ENCODE assay signal across 19 mouse cellular contexts in genomic region chr3:139198412-139198811, GRCm38 (mm10). TPM values are rescaled to one million over a fixed set of nuclear protein-coding genes. Genes with fewer than 3 reads are reported as not detected.
"Had no signal": no experiment of that assay in that cellular context is flagged by ENCODE, and none has a peak within 500 bp of the region (broad histone marks: within the 10 kb centered on the region; RNA-seq: fewer than 3 reads in every experiment).

No protein-coding gene starts in this region.

- H3K9me3 ChIP-seq: megakaryocyte, embryonic 14.5 days; midbrain, embryonic 13.5 days; midbrain, embryonic 15.5 days; neural tube, embryonic 12.5 days had no signal

- DNase-seq: lung, adult 18-20 months; lung, embryonic 14.5 days; lung, postnatal 10 days; right cerebral cortex, postnatal 14 days; thymus, adult 18-20 months; thymus, postnatal 14 days; thymus, postnatal 36 days had no signal

- H3K4me1 ChIP-seq: megakaryocyte, embryonic 14.5 days; midbrain, embryonic 13.5 days; midbrain, embryonic 15.5 days; neural tube, embryonic 12.5 days had no signal

- ATAC-seq: midbrain, embryonic 13.5 days; midbrain, embryonic 15.5 days had no signal

- H3K4me2 ChIP-seq: lung, embryonic 14.5 days; midbrain, embryonic 11.5 days; midbrain, embryonic 13.5 days; midbrain, embryonic 15.5 days; neural tube, embryonic 12.5 days had no signal

- H3K4me3 ChIP-seq: megakaryocyte, embryonic 14.5 days; midbrain, embryonic 13.5 days; midbrain, embryonic 15.5 days; neural tube, embryonic 12.5 days had no signal

- H3K36me3 ChIP-seq: midbrain, embryonic 13.5 days; midbrain, embryonic 15.5 days; neural tube, embryonic 12.5 days had no signal

- H3K27ac ChIP-seq: macrophage; midbrain, embryonic 13.5 days; midbrain, embryonic 15.5 days; neural tube, embryonic 12.5 days had no signal

- H3K9ac ChIP-seq: lung, embryonic 14.5 days; midbrain, embryonic 13.5 days; midbrain, embryonic 15.5 days; neural tube, embryonic 12.5 days had no signal

RNA-seq across cellular contexts. Expression of gene Stpg2, which starts 7.1 kb away (rescaled TPM):
- polyA plus RNA-seq: lung, embryonic 14.5 days; lung, embryonic 16.5 days; macrophage; neural tube, embryonic 12.5 days; neural tube, embryonic 14.5 days; spleen, adult 2 months; stomach, embryonic 14.5 days; stomach, embryonic 16.5 days; thymus, postnatal 0 days had no signal
